Mouse (Mus musculus) forebrain, postnatal 0 days (tissue): ENCODE measurements at regions not wholly inside any gene's neighbourhood (a gene's known extent, or its start where the extent isn't known, plus 50 kb on each side); places are given as distances from the start of the nearest gene placed in this dataset.
"Not testable (repeated sequence)": the region's sequence is repeated elsewhere in the genome, so short reads cannot be mapped to it uniquely, and the experiment has no call there.

Source experiments
- ATAC-seq: fragments of 200-750 bp; cut with Nextera tagmentation; 2 replicates; pipeline ENCODE4 v1.8.0; 2017; ENCODE audit warnings: mild to moderate bottlenecking, moderate library complexity
- DNase-seq: peaks from one replicate; pipeline ENCODE4 v3.0.0-alpha.2; 2015
- H3K27ac ChIP-seq: fragments of 300-500 bp; sonication (generic); 2 replicates; pipeline ENCODE4 v1.5.1; 2014; ENCODE audit warnings: low read depth, mild to moderate bottlenecking, antibody characterized with exemption, low read length, moderate library complexity, mixed read lengths
- H3K27me3 ChIP-seq: fragments of 300-500 bp; sonication (generic); 2 replicates; pipeline ENCODE4 v1.6.1; 2014; ENCODE audit warnings: mild to moderate bottlenecking, low read length, mixed read lengths; ENCODE audit not compliant: insufficient read depth
- H3K36me3 ChIP-seq: fragments of 300-500 bp; sonication (generic); 2 replicates; pipeline ENCODE4 v1.6.1; 2014; ENCODE audit warnings: mild to moderate bottlenecking, moderate library complexity; ENCODE audit not compliant: insufficient read depth
- H3K4me1 ChIP-seq: fragments of 300-500 bp; sonication (generic); 2 replicates; pipeline ENCODE4 v1.6.1; 2014; ENCODE audit warnings: antibody characterized with exemption; ENCODE audit not compliant: insufficient read depth
- H3K4me2 ChIP-seq: fragments of 300-500 bp; sonication (generic); 2 replicates; pipeline ENCODE4 v1.6.1; 2014; ENCODE audit warnings: low read depth, mild to moderate bottlenecking, moderate library complexity
- H3K4me3 ChIP-seq: fragments of 300-500 bp; sonication (generic); 2 replicates; pipeline ENCODE4 v1.5.1; 2014; ENCODE audit warnings: low read depth, low read length, mixed read lengths
- H3K9ac ChIP-seq: fragments of 300-500 bp; sonication (generic); 2 replicates; pipeline ENCODE4 v1.6.1; 2014; ENCODE audit warnings: mild to moderate bottlenecking
- H3K9me3 ChIP-seq: fragments of 300-500 bp; sonication (generic); 2 replicates; pipeline ENCODE4 v1.6.1; 2016; ENCODE audit warnings: low read length
- CTCF ChIP-seq: sonication (generic); IDR thresholded peaks from 2 replicates; pipeline ENCODE4 v1.5.1; 2016; ENCODE audit warnings: antibody characterized with exemption, control low read depth, low read depth
- whole genome bisulfite sequencing: fragments of 180-500 bp; shearing (Covaris S2); extraction: QIAGEN DNeasy Blood & Tissue Kit; methylation state at CpG from one replicate; pipeline ENCODE4 v1.1.7; 2014; 5-methylcytosine and 5-hydroxymethylcytosine counted together

GRCm38 (mm10) chr15:90291848-90292247, 67.7 kb downstream of the Alg10b start:
- 38% methylated on average over 1 of the region's 1 CpGs for WGBS
- TF ChIP-seq CTCF, result no peak
- H3K36me3 ChIP-seq, result no peaks in the 10 kb centered on the region
- H3K4me2 ChIP-seq, result no peak overlapping the region
- no peaks in the 10 kb centered on the region for H3K4me1 ChIP-seq
- no peak overlapping the region for H3K9ac ChIP-seq
- H3K27me3 ChIP-seq, result no peaks in the 10 kb centered on the region
- no peaks in the 10 kb centered on the region for H3K9me3 ChIP-seq
- H3K4me3 ChIP-seq, result no peak overlapping the region
- ATAC-seq, result no peak
- DNase-seq, result peak; percentile 10
- H3K27ac ChIP-seq, result no peak overlapping the region

DNA sequence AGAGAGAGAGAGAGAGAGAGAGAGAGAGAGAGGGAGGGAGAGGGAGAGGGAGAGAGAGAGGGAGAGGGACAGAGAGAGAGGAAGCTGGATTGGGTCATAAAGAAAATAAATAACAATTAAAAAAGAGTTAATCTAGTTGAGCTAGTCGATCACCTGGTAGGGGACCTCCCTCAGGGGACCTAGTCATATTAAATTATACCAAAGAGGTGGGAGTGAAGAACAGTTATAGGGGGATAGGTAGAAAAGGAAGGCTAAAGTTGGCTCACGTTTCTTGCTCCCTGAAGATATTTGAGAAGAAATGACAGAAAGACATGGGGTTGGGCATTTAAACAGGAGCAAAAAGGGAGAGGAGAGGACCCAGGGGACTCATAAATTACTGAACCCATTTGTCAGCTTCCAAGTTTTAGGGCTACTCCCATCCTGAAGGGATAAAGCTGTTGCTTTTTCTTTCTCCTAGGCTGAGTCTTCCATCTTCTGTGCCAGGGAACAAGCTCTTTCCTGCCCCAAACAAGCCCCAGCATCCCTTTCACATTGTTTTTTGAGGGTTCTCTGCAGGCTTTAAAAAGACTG, 70.3 kb downstream of the Alg10b start:
- Histone ChIP-seq H3K4me1 (no peaks in the 10 kb centered on the region), H3K36me3 (no peaks in the 10 kb centered on the region), H3K4me2 (no peak overlapping the region), H3K27ac (no peak overlapping the region), H3K4me3 (no peak overlapping the region), H3K9ac (no peak overlapping the region), H3K9me3 (no peaks in the 10 kb centered on the region), H3K27me3 (no peaks in the 10 kb centered on the region)
- no peak for TF ChIP-seq CTCF
- ATAC-seq, result no peak
- no peak for DNase-seq
- 70% methylated on average over 2 of the region's 2 CpGs for WGBS

GRCm38 (mm10) chr15:90298566-90298965, 74.5 kb downstream of the Alg10b start:
- WGBS, result 32% methylated on average over 7 of the region's 7 CpGs
- DNase-seq (no peak), ATAC-seq (no peak)
- H3K27ac ChIP-seq, result no peak overlapping the region
- no peaks in the 10 kb centered on the region for H3K27me3 ChIP-seq
- no peaks in the 10 kb centered on the region for H3K9me3 ChIP-seq
- no peak overlapping the region for H3K9ac ChIP-seq
- H3K4me3 ChIP-seq, result no peak overlapping the region
- no peak for TF ChIP-seq CTCF
- H3K4me2 ChIP-seq, result no peak overlapping the region
- no peaks in the 10 kb centered on the region for H3K4me1 ChIP-seq
- H3K36me3 ChIP-seq, result no peaks in the 10 kb centered on the region

GRCm38 (mm10) chr15:90303393-90303792, 79.3 kb downstream of the Alg10b start:
- no peaks in the 10 kb centered on the region for H3K4me1 ChIP-seq
- H3K36me3 ChIP-seq, result no peaks in the 10 kb centered on the region
- no peak overlapping the region for H3K27ac ChIP-seq
- no peaks in the 10 kb centered on the region for H3K27me3 ChIP-seq
- no peaks in the 10 kb centered on the region for H3K9me3 ChIP-seq
- no peak for TF ChIP-seq CTCF
- no peak overlapping the region for H3K4me3 ChIP-seq
- no peak for ATAC-seq
- H3K4me2 ChIP-seq, result no peak overlapping the region
- H3K9ac ChIP-seq, result no peak overlapping the region
- DNase-seq, result no peak
- WGBS, result 98% methylated on average over 1 of the region's 1 CpGs

GRCm38 (mm10) chr15:90305051-90305450, 80.9 kb downstream of the Alg10b start:
- no peak for ATAC-seq
- H3K36me3 ChIP-seq, result no peaks in the 10 kb centered on the region

DNA sequence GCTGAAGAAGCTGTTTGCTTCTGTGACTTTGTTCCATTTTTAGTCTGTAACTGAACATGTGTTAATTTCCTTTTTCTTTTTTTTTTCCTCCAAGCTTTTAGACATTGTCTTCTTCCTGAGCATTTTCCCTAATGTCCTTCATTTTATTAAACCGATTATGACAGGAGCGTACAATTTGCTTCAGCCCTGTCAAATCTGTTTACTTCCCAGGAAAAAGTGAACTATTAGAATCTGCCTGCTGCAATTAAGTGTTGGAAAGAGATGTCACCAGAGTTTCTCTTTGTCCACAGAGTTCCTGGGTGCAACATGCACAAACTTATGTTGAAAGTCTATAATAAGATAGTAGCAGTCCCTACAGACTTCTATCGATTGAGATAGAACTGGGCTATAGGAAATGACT, 82.8 kb downstream of the Alg10b start:
- H3K27ac ChIP-seq, result no peak overlapping the region
- no peak overlapping the region for H3K4me3 ChIP-seq
- H3K9ac ChIP-seq, result no peak overlapping the region
- DNase-seq, result no peak
- no peak for ATAC-seq
- H3K4me1 ChIP-seq, result no peaks in the 10 kb centered on the region
- no peaks in the 10 kb centered on the region for H3K9me3 ChIP-seq
- H3K36me3 ChIP-seq, result no peaks in the 10 kb centered on the region
- H3K27me3 ChIP-seq, result no peaks in the 10 kb centered on the region
- 93% methylated on average over 3 of the region's 3 CpGs for WGBS
- no peak overlapping the region for H3K4me2 ChIP-seq
- no peak for TF ChIP-seq CTCF

More at GRCm38 (mm10) chr15:90305051-90305450, 80.9 kb downstream of the Alg10b start:
- Histone ChIP-seq H3K27ac (no peak overlapping the region), H3K9me3 (no peaks in the 10 kb centered on the region), H3K9ac (no peak overlapping the region), H3K4me1 (no peaks in the 10 kb centered on the region), H3K4me3 (no peak overlapping the region), H3K27me3 (no peaks in the 10 kb centered on the region), H3K4me2 (no peak overlapping the region)
- WGBS, result 83% methylated on average over 3 of the region's 3 CpGs
- no peak for DNase-seq
- TF ChIP-seq CTCF, result no peak

DNA sequence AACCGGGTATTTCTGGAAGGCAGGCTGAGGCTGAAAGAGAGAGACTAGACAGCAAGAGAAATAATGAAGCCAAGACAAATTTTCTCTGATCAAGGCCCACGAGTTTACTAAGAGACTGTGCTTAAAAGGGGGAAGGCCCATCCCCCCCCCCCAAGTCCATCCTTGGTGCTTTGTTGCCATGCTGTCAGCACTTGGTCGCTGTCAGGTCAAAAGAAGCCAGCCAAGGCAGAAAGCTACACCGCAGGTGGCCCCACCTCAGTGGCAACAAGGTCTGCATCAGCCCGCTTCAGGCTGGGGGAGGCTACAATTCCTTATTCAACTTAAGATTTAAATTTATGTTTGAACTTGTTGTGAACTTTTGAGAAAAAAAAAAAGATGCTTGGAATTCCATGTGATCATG, 84.3 kb downstream of the Alg10b start:
- not testable (repeated sequence) for H3K9me3 ChIP-seq, H3K4me3 ChIP-seq, DNase-seq, ATAC-seq, H3K4me1 ChIP-seq, H3K9ac ChIP-seq, H3K27ac ChIP-seq, H3K27me3 ChIP-seq, H3K4me2 ChIP-seq, H3K36me3 ChIP-seq
- WGBS, result 10% methylated on average over 5 of the region's 5 CpGs

DNA sequence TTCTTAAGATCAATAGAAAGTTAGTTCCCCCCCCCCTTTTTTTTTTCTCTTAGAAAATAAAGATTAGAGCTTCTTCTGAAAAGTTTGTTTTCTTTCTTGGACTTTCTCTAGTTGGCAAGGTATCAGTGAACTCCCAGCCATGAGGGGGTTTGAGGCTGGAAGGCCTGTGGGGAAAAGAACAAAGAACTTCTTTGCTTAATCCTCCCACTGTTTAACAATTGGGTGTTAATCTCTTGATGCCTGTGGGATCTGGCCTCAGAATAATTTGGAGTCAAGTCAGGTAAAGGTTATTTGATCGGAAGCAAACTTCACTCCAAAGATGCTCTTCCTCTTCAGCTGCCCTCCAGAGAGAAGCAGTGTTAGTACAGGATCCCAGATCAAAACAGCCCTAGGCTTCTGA, 84.8 kb downstream of the Alg10b start:
- no peak overlapping the region for H3K9ac ChIP-seq
- no peaks in the 10 kb centered on the region for H3K4me1 ChIP-seq
- H3K4me2 ChIP-seq, result no peak overlapping the region
- no peaks in the 10 kb centered on the region for H3K27me3 ChIP-seq
- H3K27ac ChIP-seq, result no peak overlapping the region
- DNase-seq, result no peak
- no peak overlapping the region for H3K4me3 ChIP-seq
- WGBS, result 7% methylated on average over 1 of the region's 1 CpGs
- TF ChIP-seq CTCF, result no peak
- H3K9me3 ChIP-seq, result no peaks in the 10 kb centered on the region
- ATAC-seq, result no peak
- H3K36me3 ChIP-seq, result no peaks in the 10 kb centered on the region
